Mouse (Mus musculus) megakaryocyte, embryonic 14.5 days (primary cell): ENCODE data around the gene Meaf6.

ENCODE experiments used
- FLI1 ChIP-seq: IDR thresholded peaks from 2 replicates; pipeline ENCODE4 v1.6.1; 2012; ENCODE audit warnings: low read length, inconsistent platforms, mixed read lengths
- GATA1 ChIP-seq: IDR thresholded peaks from 3 replicates; pipeline ENCODE4 v1.6.1; 2012; ENCODE audit warnings: mixed read lengths, low read length, inconsistent platforms, borderline replicate concordance

- TF ChIP-seq GATA1 (no peak), FLI1 (no peak)
Observed at GRCm38 (mm10) chr4:125119070-125119469, 34.1 kb downstream of the Meaf6 start.
